In genomic region chr1:78140505-78141303, GRCm38 (mm10) we compare ENCODE assay signal across 12 mouse cellular contexts. TPM values are rescaled to one million over a fixed set of nuclear protein-coding genes. Genes with fewer than 3 reads are reported as not detected.
DNase-seq lines count a peak whose midpoint lies in the region; ATAC-seq and TF ChIP-seq lines count a peak whose summit lies in the region.
"Had no signal": no experiment of that assay in that cellular context is flagged by ENCODE, and none has a peak within 500 bp of the region (broad histone marks: within the 10 kb centered on the region; RNA-seq: fewer than 3 reads in every experiment).

No protein-coding gene starts in this region.

- H3K4me3 ChIP-seq in neural tube, embryonic 15.5 days (replicated peaks), result no peak overlapping the region
- H3K4me3 ChIP-seq in left cerebral cortex, adult 2 months, result no peak overlapping the region
- H3K4me3 ChIP-seq in kidney, embryonic 15.5 days (replicated peaks), result no peak overlapping the region
- H3K4me3 ChIP-seq: gastrocnemius, adult 2 months; limb, embryonic 15.5 days had no signal

- intact Hi-C loops in left cerebral cortex, adult 2 months (cut with DNase I), result loop anchor here (5.0 kb wide), 1 partner anchor 57 kb away; the partner anchor contains the start of gene Pax3

- 2% methylated on average over 14 of the region's 14 CpGs for WGBS in neural tube, embryonic 15.5 days
- WGBS in kidney, embryonic 15.5 days, result 2% methylated on average over 14 of the region's 14 CpGs

- peaks cover 69% of the 10 kb centered on the region for H3K27me3 ChIP-seq in neural tube, embryonic 15.5 days (replicated peaks)
- peaks cover 98% of the 10 kb centered on the region for H3K27me3 ChIP-seq in kidney, embryonic 15.5 days

- no peak overlapping the region for H3K9ac ChIP-seq in neural tube, embryonic 15.5 days (replicated peaks)
- no peak overlapping the region for H3K9ac ChIP-seq in kidney, embryonic 15.5 days
- H3K9ac ChIP-seq: limb, embryonic 15.5 days had no signal

- peak; percentile 10 to 17 for DNase-seq in cerebellum, postnatal 25 days
- no peak for DNase-seq in cerebellum, postnatal 36 days
- peak; percentile 56 for DNase-seq in neural tube, embryonic 10.5 days (ENCODE audit: extremely low spot score, low spot score)
- peak; percentile 16 for DNase-seq in lung, postnatal 36 days
- DNase-seq in yolk sac, embryonic 10.5 days (ENCODE audit: low spot score), result peak; percentile 40
- DNase-seq in left cerebral cortex, adult 2 months (ENCODE audit: extremely low spot score in 1 of 2, low spot score in 2 of 2), result no peak
- DNase-seq: gastrocnemius, adult 2 months had no signal

- no peak overlapping the region for H3K4me2 ChIP-seq in neural tube, embryonic 15.5 days
- no peak overlapping the region for H3K4me2 ChIP-seq in kidney, embryonic 15.5 days
- H3K4me2 ChIP-seq: limb, embryonic 15.5 days had no signal

- peaks cover 11% of the 10 kb centered on the region; the same call in 1 of the 2 replicates for H3K4me1 ChIP-seq in neural tube, embryonic 15.5 days
- H3K4me1 ChIP-seq in kidney, embryonic 15.5 days, result no peaks in the 10 kb centered on the region
- H3K4me1 ChIP-seq: limb, embryonic 15.5 days had no signal

- no peak for TF ChIP-seq CTCF in left cerebral cortex, adult 2 months (IDR thresholded peaks at IDR 0.05)

- no peak for ATAC-seq in neural tube, embryonic 15.5 days (ENCODE audit: low FRiP score)
- ATAC-seq in kidney, embryonic 15.5 days (replicated peaks; ENCODE audit: low FRiP score), result no peak

- no peaks in the 10 kb centered on the region for H3K36me3 ChIP-seq in neural tube, embryonic 15.5 days
- no peaks in the 10 kb centered on the region for H3K36me3 ChIP-seq in kidney, embryonic 15.5 days
- H3K36me3 ChIP-seq: limb, embryonic 15.5 days had no signal

- H3K27ac ChIP-seq in neural tube, embryonic 15.5 days (replicated peaks), result no peak overlapping the region
- H3K27ac ChIP-seq in left cerebral cortex, adult 2 months, result no peak overlapping the region
- no peak overlapping the region for H3K27ac ChIP-seq in kidney, embryonic 15.5 days
- H3K27ac ChIP-seq: gastrocnemius, adult 2 months; limb, embryonic 15.5 days had no signal

- no peaks in the 10 kb centered on the region for H3K9me3 ChIP-seq in neural tube, embryonic 15.5 days (replicated peaks)
- no peaks in the 10 kb centered on the region for H3K9me3 ChIP-seq in kidney, embryonic 15.5 days (replicated peaks)
- H3K9me3 ChIP-seq: limb, embryonic 15.5 days had no signal

RNA-seq across cellular contexts. Expression of gene Pax3, which starts 56.2 kb away (rescaled TPM):
- polyA plus RNA-seq in neural tube, embryonic 15.5 days (2015; fragmentation: Nextera tagmentation; extraction: Ambion mirVana), result 2.5 and 3.4 TPM in 2 replicates
- total RNA-seq in left cerebral cortex, adult 2 months (2021), result not detected
- polyA plus RNA-seq in kidney, embryonic 15.5 days (2015; fragmentation: Nextera tagmentation; extraction: Ambion mirVana), result 0.12 TPM in 1 of 2 replicates, not detected in the other
- total RNA-seq: common myeloid progenitor, adult 5-6 weeks; gastrocnemius, adult 2 months; neutrophil, adult 5-6 weeks had no signal

Comparison
In these comparisons a context has a peak if more than half of its experiments do, and no peak if none do; other contexts are left out.
1. DNase-seq: peak in cerebellum, postnatal 25 days (2 of 2), neural tube, embryonic 10.5 days (single experiment), lung, postnatal 36 days (single experiment) and yolk sac, embryonic 10.5 days (single experiment); none in cerebellum, postnatal 36 days (0 of 2) and left cerebral cortex, adult 2 months (0 of 2).